Mouse (Mus musculus) C2C12 (cell line): ENCODE results near the gene Klrc1. TPM values are rescaled to one million over a fixed set of nuclear protein-coding genes. Genes with fewer than 3 reads are reported as not detected.
"Not testable (repeated sequence)": the region's sequence is repeated elsewhere in the genome, so short reads cannot be mapped to it uniquely, and the experiment has no call there.

ENCODE experiments used
- H3K27me3 ChIP-seq: one replicate; pipeline ENCODE4 v1.6.1; 2011; ENCODE audit not compliant: control insufficient read depth, insufficient read depth, insufficient read length
- H3K36me3 ChIP-seq: one replicate; pipeline ENCODE4 v1.6.1; 2011; ENCODE audit not compliant: control insufficient read depth, insufficient read depth
- H3K4me3 ChIP-seq: one replicate; pipeline ENCODE4 v1.5.1; 2011; ENCODE audit warnings: mild to moderate bottlenecking, control low read depth; ENCODE audit not compliant: poor library complexity, insufficient read depth, severe bottlenecking
- H3K79me2 ChIP-seq: one replicate; pipeline ENCODE4 v1.6.1; 2011; ENCODE audit not compliant: control insufficient read depth, insufficient read depth
- H3K79me3 ChIP-seq: one replicate; pipeline ENCODE4 v1.6.1; 2011; ENCODE audit warnings: low read depth, control low read depth
- H3ac ChIP-seq: one replicate; pipeline ENCODE3; 2011; ENCODE audit warnings: low read depth; ENCODE audit not compliant: control insufficient read depth, insufficient read length
- CEBPB ChIP-seq: IDR thresholded peaks from one replicate; pipeline ENCODE4 v1.6.1; 2011; ENCODE audit warnings: low read depth, mild to moderate bottlenecking, control low read depth, moderate library complexity
- CTCF ChIP-seq: IDR thresholded peaks from one replicate; pipeline ENCODE4 v1.5.1; 2011; ENCODE audit not compliant: control insufficient read depth, insufficient read depth, insufficient read length
- FOSL1 ChIP-seq: IDR thresholded peaks from one replicate; pipeline ENCODE4 v1.8.0; 2011; ENCODE audit warnings: mild to moderate bottlenecking, low read length; ENCODE audit not compliant: poor library complexity, insufficient read depth, severe bottlenecking
- MAX ChIP-seq: IDR thresholded peaks from one replicate; pipeline ENCODE4 v1.6.1; 2011; ENCODE audit warnings: mild to moderate bottlenecking, control low read depth
- MYOD1 ChIP-seq: IDR thresholded peaks from one replicate; pipeline ENCODE4 v1.6.1; 2011; ENCODE audit warnings: low read depth; ENCODE audit not compliant: control insufficient read depth, insufficient read length
- MYOG ChIP-seq: IDR thresholded peaks from one replicate; pipeline ENCODE4 v1.6.1; 2011; ENCODE audit not compliant: control insufficient read depth, insufficient read length; ENCODE audit errors: extremely low read depth
- USF1 ChIP-seq: IDR thresholded peaks from one replicate; pipeline ENCODE4 v1.6.1; 2011; ENCODE audit warnings: low read depth, mild to moderate bottlenecking, control low read depth, moderate library complexity
- microRNA-seq: library from miRNA; unstranded; fragments of <30 nt; microRNA quantifications from one replicate; pipeline ENCODE4, GENCODE M21; 2019; ENCODE audit warnings: borderline microRNAs expressed
- polyA plus RNA-seq: library from polyadenylated mRNA; unstranded; fragments of >200 nt; fragmentation: generic; extraction: Trizol; gene quantifications from one replicate; pipeline ENCODE4 v1.2.1, GENCODE M21; 2012; ENCODE audit warnings: missing spikeins

Klrc1 gene
- polyA plus RNA-seq, 1 experiment, result not detected

DNA sequence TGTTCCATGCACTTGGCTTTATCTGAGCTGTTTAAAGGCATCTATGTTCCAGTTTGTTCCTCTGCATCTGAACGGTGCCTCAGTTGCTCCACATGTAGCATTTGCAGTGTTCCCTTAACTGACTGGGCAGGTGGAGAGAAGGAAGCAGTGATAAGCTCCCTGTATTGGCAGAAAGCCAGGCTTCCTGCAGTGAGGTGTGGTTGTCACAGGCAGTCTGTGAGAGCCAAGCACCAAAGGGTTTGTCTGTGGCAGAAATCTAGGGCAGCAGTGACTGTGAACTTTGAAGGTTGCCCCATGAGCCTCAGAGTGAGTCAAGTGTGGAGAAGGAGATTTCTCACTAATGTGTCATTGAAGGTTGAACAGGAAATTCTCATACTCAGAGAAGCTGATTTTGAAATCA lies 1.6 kb upstream of the Klrc1 start:
- H3K79me3 ChIP-seq, result no peaks in the 10 kb centered on the region
- H3K27me3 ChIP-seq, result no peaks in the 10 kb centered on the region

GRCm38 (mm10) chr6:129661301-129661700 lies 17.5 kb downstream of the Klrc1 start:
- not testable (repeated sequence) for H3K79me2 ChIP-seq

More for the DNA sequence above, 1.6 kb upstream of the Klrc1 start:
- Histone ChIP-seq H3K4me3 (no peak overlapping the region), H3K36me3 (no peaks in the 10 kb centered on the region), H3K79me2 (no peaks in the 10 kb centered on the region), H3ac (no peak overlapping the region)
- TF ChIP-seq MYOD1 (no peak), MYOG (no peak), CTCF (no peak), CEBPB (no peak), FOSL1 (no peak), MAX (no peak), USF1 (no peak)

DNA sequence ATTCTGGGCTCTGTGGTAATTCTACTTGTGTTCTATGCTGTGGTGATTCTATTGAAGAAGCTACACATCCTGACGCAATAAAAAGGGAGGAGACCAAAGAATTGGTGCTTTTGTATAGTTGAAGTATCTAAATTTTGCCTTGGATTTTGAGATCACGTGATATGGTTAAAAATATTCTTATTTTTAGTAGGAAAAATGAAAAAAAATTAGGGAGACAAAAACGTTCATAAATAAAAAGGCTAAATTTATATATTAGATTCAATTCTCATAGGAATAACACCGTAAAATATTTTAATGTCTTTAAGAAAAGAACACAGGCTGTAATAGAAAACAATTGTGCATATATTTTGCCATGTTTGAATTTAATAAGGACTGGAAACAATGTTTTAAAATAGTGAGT lies 18.2 kb downstream of the Klrc1 start, which contains the start of gene Klrc2:
Gene Klrc2, minus strand, starts transcription at position 101 of the 400 bp plus-strand sequence.
- H3ac ChIP-seq, H3K79me3 ChIP-seq, H3K27me3 ChIP-seq, H3K79me2 ChIP-seq, H3K36me3 ChIP-seq, H3K4me3 ChIP-seq: not testable (repeated sequence)

More at GRCm38 (mm10) chr6:129661301-129661700, 17.5 kb downstream of the Klrc1 start:
- not testable (repeated sequence) for H3K27me3 ChIP-seq, H3ac ChIP-seq, H3K4me3 ChIP-seq, H3K79me3 ChIP-seq, H3K36me3 ChIP-seq

- not testable (repeated sequence) for H3K36me3 ChIP-seq, H3K79me2 ChIP-seq, H3K79me3 ChIP-seq, H3K4me3 ChIP-seq, H3ac ChIP-seq, H3K27me3 ChIP-seq
These were observed 34.7 kb downstream of the Klrc1 start for GRCm38 (mm10) chr6:129644054-129644453.

DNA sequence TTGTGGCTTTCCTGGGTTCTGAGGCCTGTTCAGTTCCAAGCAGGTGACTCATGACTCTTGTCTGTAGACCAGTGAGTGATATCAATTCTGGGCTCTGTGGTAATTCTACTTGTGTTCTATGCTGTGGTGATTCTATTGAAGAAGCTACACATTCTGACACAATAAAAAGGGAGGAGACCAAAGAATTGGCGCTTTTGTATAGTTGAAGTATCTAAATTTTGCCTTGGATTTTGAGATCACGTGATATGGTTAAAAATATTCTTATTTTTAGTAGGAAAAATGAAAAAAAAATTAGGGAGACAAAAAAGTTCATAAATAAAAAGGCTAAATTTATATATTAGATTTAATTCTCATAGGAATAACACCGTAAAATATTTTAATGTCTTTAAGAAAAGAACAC lies 35.5 kb downstream of the Klrc1 start, which contains the start of gene Klrc3:
Gene Klrc3, minus strand, starts transcription at position 101 of the 400 bp plus-strand sequence.
- not testable (repeated sequence) for H3K27me3 ChIP-seq, H3K79me2 ChIP-seq, H3K4me3 ChIP-seq, H3K79me3 ChIP-seq, H3K36me3 ChIP-seq, H3ac ChIP-seq

- H3K79me3 ChIP-seq, H3K27me3 ChIP-seq, H3ac ChIP-seq, H3K36me3 ChIP-seq, H3K79me2 ChIP-seq, H3K4me3 ChIP-seq: not testable (repeated sequence)
These were observed 47.7 kb downstream of the Klrc1 start for GRCm38 (mm10) chr6:129631046-129631445.

DNA sequence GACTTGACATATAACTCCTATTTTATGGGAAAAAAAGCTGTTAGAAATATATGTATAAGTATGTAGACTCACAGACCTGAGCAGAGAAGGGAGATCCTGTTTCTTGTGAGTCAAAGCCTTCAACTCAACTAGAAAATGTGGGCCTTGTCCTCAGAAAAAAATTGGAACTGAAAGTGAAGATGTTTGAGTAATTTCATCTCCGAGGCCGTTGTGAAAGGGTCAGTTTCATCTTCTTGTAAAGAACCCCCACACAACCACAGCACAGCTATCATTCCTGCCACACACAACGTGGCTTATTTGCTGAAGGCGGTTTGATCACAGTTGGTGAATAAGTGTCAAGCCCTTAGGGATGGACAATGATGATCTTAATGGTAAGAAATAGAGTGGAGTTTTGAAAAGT lies 55.0 kb downstream of the Klrc1 start, which contains the start of gene Klrk1:
Gene Klrk1, minus strand, starts transcription at position 130 of the 400 bp plus-strand sequence.
- no peaks in the 10 kb centered on the region for H3K79me3 ChIP-seq
- no peak within 1 kb of the TSS for H3ac ChIP-seq
- H3K27me3 ChIP-seq, result no peaks in the 10 kb centered on the region
- no peaks in the 10 kb centered on the region for H3K36me3 ChIP-seq
- H3K4me3 ChIP-seq, result no peak within 1 kb of the TSS
- H3K79me2 ChIP-seq, result no peaks in the 10 kb centered on the region
- TF ChIP-seq FOSL1 (no peak), MYOG (no peak), USF1 (no peak), CTCF (no peak), MYOD1 (no peak), CEBPB (no peak), MAX (no peak)

Small RNA genes within 50 kb of the gene (microRNA-seq; reads per million reads assigned to microRNA genes)
- not detected for gene Mir680-1

Other genes with a start within 250 kb of the Klrc1 start
- 0.18 TPM for gene Clec1a, start 227.0 kb downstream of the Klrc1 start, polyA plus RNA-seq
- 0.99 TPM for gene Olr1, start 171.8 kb downstream of the Klrc1 start, polyA plus RNA-seq
- 0.02 TPM for gene Tmem52b, start 166.4 kb downstream of the Klrc1 start, polyA plus RNA-seq
- gene Gabarapl1, start 145.8 kb downstream of the Klrc1 start, polyA plus RNA-seq, result 64.3 TPM
- gene Klre1, start 101.1 kb downstream of the Klrc1 start, polyA plus RNA-seq, result not detected
- gene Klrd1, start 87.2 kb downstream of the Klrc1 start, polyA plus RNA-seq, result not detected
- not detected for gene Klrk1, start 55.1 kb downstream of the Klrc1 start, polyA plus RNA-seq
- not detected for gene Klrc3, start 35.6 kb downstream of the Klrc1 start, polyA plus RNA-seq
- gene Klrc2, start 18.3 kb downstream of the Klrc1 start, polyA plus RNA-seq, result not detected
- gene Klri1, start 38.2 kb upstream of the Klrc1 start, polyA plus RNA-seq, result not detected
- not detected for gene Klri2, start 61.5 kb upstream of the Klrc1 start, polyA plus RNA-seq
- not detected for gene Gm156, start 105.3 kb upstream of the Klrc1 start, polyA plus RNA-seq
- gene Gm17631, start 183.7 kb upstream of the Klrc1 start, polyA plus RNA-seq, result not detected
- gene Klra17, start 197.7 kb upstream of the Klrc1 start, polyA plus RNA-seq, result 0.02 TPM
- not detected for gene Klra5, start 238.7 kb upstream of the Klrc1 start, polyA plus RNA-seq